Mouse (Mus musculus): Measurements from ENCODE around the gene Ppp1r1b.

- TF ChIP-seq GATA1 (IDR thresholded peaks at IDR 0.05; ENCODE audit: low read length) (peak; percentile 52), TAL1 (IDR thresholded peaks at IDR 0.05; ENCODE audit: low read length) (no peak)
These were observed 7.6 kb downstream of the Ppp1r1b start for GRCm38 (mm10) chr11:98355732-98356299.

Measured in erythroblast, embryonic 14.5 days (primary cell).